Mouse (Mus musculus): ENCODE results near the gene Tamm41.

Tamm41 gene

DNA sequence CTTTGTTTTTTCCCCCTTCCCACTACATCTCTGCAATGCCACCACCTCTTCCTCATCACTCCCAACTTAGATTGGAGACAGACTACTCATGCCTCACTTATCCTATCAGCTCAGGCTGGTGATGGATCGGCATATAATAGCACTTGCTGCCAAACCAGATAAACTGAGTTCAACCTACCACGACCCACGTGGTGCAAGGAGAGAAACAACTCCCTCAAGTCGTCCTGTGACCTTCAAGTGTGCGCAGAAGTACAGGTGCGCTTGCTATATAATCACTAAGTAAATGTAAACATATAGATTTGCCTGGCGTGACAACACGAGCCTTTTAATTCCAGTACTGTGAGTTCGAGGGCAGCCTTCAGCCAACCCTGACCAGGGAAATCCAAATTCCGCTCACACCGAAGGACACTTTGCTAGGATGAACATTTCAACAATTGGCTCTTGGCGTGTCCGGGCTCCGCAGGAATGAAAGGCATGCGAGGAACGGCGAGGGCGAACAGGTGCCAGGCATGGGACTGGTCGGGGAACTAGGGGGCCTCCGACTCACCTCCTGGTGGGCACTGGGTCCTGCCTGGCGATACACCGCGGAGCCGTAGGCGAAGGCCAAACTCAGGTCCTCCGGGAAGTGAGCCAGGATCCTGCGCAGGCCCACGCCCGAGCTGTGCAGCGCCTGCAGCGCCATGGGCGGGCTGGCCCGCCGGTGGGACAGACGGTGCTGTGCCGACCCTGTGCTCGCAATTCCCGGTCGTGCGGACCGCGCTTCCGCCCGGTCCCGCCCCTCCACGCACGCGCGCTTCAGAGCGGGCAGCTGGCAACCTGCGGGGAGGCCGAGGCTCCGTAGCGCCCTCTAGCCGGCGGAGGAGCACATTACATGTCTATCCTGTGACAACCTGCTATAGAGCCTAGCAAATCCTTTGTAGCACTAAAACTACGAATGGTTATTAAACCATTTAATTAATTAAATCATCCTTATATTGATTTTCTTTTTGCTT lies at the start of gene Tamm41:
TSS of gene Tamm41 (minus strand) at position 774 of the 992 bp plus-strand sequence.
- DNase-seq (ENCODE audit: low read depth, low spot score), result peak; percentile 87

DNA sequence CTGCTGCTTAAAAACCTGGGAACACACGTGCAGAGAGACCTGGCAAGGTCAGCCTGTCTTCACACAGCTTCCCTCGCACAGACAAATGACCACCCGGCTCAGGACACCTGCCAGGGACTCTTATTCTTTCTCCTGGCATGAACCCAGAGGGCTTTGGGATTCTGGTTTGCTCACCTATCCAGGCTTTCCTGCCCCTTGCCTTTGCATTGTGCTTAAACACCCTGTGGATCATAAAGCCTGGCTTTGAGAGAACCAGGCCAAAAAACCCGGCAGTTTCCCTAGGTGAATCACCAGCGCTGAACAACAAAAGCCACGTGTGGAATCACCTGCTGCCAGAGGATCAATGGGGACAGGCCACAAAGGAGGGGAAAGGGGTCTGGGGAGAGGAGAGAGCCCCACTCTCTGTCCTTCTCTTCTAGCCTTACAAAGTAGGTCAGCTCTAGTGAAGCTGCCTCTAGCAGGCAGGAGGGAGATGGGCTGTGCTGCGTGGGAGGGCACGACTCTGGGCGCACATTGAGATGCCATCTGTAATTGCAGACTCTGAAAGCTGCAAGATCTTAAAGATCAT lies 47.7 kb upstream of the Tamm41 start:
- no peak for DNase-seq (ENCODE audit: low read depth, low spot score)

DNA sequence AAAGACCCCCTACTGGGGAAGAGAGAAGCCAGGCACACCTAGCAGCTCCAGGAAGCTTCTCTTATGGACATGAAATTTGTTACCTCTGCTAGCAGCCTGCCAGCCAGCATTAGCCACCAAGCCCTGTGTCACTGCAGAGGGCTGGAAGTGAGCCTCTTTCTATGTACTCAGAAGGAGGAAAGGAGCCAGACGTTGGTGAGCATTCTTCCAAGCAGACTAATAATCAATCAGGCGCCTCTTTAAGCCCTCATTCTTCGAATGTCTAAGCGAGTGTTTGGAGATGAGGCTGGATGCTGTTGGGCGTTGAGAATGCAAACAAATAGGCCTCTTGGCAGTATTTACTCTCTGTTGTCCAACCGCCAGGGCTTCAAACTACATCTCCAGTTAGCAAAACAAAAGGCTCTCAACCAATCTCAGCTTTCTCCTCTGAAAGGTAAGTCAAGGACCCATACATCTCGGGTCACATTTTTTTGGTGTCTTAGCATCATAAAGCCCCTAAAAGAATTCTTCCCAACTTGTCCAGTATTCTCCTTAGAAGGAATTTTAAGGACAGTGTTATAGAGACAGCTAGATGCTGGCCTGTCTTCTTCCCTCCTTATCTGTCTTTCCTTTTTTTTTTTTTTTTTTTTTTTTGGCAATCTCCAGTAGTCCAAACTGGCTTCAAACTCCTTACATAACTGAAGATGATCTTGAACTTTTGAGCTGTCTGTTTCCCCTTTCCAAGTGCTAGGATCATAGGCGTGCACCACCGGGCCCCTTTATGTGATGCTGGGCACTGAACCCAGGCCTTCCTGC lies 39.3 kb upstream of the Tamm41 start:
- DNase-seq (ENCODE audit: low read depth, low spot score), result no peak

DNA sequence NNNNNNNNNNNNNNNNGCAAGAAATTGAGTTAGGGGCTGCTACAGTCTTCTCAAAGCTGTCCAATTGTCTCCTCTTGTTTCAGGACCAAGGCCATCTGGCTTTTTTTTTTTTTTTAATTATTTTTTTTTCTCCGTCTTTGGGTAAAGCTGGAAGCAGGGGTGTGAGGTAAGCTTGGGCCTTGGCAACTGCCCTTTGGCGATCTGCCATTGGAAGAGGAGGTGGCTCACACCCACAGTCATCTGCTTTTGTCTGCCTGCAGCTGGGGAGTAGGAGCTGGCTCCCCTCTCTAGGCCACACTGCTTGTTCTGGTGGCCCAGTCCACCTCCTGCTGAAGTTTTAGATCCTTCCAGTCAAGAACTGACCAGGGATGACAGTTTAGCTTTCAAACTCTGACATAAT lies 34.3 kb upstream of the Tamm41 start:
- DNase-seq (ENCODE audit: low read depth, low spot score), result no peak

DNA sequence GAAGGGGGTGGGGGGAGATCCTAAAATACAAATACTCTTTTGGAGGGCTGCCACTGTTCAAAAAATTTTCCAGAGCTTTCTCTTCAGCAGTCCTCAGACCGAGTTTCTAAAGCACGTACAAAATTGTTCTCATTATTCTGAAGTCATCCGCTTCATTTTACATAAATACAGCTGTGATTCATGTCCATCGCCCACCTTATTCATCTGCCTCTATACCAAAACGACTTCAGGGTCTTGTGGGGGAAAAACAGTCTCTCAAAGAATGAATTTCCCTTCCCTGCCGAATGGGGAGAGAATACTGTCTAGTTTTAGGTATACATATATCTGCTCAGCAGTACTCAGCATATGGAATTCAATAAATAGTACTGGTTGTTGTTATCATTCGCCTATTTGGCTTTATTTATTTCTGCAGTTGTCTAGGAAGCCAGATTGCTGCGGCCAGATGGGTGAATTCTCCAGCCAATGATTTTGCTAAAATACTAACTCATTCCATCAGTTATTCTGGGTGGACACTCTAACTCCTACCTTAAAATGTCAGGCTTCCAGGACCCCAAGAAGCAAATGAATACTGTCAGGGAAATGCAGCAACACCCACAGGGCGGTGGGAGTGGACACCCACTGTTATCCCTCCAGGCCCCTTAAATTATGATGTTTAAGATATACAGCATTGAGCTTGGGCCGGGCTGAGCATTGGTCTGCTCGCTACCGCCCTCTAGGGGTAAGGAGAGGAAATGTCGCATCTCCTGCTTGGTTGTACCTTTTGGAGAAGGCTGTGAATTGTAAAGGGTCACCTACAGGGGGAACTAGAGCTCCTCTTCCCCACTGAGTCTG lies 27.9 kb upstream of the Tamm41 start:
- peak; percentile 62 for DNase-seq (ENCODE audit: low read depth, low spot score)

DNA sequence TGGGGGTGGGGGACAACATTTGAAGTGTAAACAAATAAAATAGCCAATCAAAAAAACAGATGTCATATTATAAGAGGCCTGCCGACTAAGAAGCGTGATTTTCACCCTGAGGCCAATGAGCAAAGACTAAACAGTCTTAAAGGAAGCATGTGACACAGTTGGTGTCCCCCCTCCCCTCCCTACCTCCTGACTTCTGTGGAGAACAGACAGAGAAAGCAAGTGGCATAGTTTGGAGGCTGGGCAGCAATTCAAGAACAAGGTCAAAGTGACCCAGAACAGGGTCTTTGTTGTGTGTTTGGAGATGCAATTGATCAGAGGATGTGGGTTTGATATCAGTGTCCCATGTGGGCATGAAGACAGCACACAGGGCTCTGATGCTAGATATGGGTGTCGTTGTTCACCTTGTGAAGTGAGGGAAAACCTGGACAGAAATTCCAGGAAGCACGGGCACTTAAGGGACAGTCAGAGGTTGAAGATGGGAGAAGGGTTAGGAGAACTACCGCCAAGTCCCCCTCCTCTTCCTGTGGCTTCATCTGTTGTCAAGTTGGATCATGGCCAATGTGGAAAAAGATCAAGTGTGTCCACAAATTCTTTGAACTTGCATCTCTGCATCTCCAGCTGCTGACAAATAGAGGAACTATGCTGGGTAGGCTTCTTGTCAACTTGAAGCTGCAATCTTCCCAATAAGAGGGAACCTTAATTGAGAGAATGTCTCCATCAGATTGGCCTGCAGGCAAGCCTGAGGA lies 25.1 kb upstream of the Tamm41 start:
- no peak for DNase-seq (ENCODE audit: low read depth, low spot score)

DNA sequence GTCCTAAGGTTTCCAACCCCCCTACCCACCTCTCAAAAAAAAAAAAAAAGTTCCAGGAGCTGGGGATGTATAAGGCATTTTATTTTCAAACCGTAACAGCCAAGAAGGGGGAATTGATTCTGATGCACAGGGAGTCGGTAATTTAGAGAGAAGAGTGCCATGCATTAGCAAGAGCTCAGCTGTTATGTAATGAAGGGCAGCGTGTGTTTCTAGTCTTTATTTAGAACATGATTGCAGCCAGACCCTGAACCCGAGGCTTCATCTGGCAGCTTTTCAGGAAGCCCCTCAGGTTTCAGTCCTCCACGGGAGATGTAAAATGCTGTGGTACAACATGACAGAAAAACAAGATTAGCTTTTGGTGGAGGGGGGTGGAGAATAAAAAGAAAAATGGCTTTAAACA lies 21.6 kb upstream of the Tamm41 start:
- DNase-seq (ENCODE audit: low read depth, low spot score), result no peak

DNA sequence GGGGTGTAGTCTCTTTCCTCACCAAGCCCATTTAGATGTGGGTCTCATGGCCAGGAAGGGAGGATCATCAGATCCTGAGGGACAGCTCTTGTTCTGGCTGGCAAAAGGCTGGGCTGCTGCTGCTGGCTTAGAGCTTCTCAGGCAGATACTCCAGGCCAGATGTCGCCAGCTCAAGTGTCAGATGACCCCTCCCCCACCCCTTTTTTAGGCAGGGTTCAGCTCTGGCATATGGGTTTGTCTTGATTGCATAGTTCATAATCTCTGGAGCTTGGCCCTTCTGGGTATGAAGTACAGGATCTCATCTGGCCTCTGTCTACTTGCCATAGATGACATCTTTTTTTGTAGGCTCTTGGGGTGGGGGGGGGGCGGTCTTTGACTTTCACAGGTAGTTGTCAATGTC lies 19.0 kb upstream of the Tamm41 start:
- DNase-seq (ENCODE audit: low read depth, low spot score), result no peak

DNA sequence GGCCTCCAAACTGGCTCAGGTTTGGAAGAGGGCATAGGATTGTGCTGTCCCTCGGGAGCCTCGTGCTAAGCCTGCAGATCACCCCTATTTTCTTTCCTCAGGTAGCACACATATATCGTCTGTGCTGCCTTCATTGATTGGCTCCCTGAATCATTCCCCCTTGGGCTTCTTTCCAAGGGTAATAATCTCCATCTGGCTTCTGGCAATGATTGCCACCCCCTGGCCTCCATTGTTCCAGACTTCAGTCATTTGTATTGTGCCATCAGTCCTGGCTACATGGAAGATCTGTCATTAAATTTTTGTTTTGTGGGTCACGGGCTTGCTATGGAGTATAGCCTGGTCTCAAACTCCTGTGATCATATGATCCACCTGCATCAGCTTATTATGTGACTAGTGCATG lies 17.8 kb upstream of the Tamm41 start:
- DNase-seq (ENCODE audit: low read depth, low spot score), result no peak

DNA sequence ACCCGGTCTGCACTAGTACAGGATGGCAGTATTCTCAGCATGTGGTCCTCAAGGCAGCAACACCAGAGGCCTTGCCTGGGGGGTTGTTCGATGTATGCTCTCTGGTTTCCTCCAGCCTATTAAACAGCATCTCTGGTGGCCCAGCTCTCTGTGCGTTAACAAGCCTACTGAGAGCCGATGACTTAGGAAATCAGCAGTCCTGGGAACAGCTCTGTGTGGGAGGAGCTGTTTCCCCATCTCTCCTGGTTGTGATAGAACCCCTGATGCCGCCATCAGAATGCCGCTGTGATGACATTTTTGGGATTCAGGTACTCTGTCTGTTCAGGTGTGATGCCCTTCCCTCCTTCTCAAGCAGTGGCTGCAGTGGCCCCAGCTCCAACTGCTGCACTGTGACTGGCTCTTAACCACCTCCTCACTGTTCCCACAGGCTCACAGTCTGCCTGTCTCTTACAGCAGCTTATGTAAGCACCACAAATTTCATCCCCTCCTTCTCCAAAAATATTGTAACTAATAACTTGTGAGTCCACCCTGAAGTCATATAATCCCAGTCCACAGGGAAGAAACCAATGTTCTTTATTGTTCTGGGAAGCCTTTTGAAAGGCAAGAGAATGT lies 14.0 kb upstream of the Tamm41 start:
- no peak for DNase-seq (ENCODE audit: low read depth, low spot score)

DNA sequence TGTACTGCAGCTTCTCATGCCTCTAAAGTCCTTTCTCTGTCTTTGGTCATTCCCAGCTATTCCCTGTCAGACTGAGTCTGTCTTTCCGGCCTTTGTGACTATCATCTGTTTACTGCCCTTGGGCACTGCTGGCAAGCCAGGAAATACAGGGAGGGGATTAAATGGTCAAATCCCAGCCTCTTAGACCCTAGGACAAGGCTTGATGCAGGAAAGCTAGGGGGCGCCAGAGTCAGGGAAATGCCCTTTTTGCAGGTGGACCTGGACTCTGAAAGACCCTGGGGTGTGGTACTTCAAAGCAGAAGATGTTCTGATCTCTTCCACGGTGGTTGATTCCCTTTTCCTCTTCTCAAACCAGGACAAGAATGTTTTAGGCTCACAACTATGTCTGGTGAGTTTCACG lies 11.3 kb upstream of the Tamm41 start:
- peak; percentile 19 for DNase-seq (ENCODE audit: low read depth, low spot score)

DNA sequence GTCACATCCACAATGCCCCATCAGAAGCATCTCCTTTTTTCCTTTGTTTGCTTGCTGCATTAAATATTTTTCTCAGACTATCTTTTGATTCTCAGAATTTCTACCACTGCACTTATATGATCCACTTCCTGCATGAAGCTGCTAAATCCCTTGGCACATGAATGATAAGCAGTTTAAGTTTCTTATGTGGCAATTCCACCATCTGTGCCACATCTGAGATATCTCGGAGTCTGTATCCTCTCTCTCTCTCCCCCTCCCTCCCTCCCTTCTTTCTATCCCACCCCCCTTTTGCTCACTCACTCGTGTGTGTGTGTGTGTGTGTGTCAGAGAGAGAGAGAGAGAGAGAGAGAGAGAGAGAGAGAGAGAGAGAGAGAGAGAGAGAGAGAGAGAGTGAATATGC lies 10.1 kb upstream of the Tamm41 start:
- no peak for DNase-seq (ENCODE audit: low read depth, low spot score)

DNA sequence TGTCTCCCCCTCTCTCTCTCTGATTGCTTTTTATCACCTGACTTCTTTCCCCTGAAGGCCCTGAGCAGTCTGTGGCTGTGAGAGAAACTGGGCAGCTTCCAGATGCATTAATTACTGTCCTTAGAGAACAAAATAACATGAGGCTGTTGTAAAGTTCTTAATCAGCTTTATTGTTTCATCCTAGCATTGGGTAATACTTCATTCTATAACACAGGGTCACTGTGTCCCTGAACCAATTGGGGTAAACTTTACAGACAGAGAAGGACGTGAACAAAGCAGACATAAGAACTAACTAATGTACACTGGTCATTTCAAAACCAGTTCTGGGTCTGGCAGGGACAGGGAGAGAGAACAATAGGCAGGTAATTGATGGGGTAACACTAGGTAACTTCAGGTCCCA lies 8.4 kb upstream of the Tamm41 start:
- no peak for DNase-seq (ENCODE audit: low read depth, low spot score)

DNA sequence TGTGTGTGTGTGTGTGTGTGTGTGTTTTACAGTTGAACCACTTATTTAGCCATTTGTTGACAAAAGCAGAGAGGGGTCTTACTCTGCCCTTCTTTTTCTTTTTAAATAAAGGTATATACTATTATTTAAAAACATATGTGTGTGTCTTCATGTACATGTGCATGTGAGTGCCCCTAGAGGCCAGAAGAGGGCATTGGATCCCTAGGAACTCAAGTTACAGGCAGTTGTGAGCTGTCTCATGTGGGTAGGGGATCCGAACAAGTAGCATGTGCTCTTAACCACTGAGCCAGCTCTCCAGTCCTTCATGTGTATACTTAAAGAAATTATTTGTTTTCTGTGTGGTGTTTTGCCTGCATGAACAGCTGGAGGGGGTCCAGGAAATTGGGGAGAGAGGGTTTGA lies 7.0 kb upstream of the Tamm41 start:
- DNase-seq (ENCODE audit: low read depth, low spot score), result peak; percentile 51

DNA sequence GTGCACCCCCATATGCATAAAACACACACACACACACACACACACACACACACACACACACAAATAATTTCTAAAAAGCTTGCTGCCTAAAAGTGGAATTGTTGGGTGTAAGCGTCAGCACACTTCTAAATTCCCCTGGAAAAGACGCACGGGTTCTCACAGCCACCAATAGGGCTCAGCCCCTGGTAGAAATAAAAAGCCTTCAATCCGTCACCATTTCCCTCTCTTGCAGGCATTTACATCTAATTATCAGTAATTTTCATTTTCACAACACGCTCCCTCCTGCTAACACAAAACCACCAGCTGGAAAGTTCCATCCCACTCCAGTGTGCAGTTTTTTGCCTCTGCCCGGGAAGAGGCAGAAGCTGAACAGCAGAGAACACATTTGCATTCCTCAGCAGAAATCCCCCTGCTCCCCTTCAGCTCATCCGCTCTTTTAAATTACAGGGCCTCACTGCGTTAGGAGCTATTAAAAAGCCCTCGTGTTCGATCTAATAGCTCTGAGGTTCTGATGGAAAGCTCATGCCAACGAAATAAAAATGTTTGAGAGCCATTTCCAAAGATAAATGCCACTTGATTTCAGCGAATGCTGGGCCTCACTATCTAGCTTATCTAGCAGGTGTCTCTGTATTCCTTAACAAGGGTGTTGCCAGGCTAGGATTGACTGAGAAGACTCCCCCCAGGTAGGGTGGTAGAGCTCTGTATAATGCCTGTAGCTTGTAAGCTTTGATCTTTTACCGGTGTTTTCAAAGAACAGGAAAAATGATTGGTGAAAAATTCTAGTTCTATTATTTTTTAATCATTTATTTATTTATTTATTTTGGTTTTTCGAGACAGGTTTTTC lies 6.2 kb upstream of the Tamm41 start:
- no peak for DNase-seq (ENCODE audit: low read depth, low spot score)

DNA sequence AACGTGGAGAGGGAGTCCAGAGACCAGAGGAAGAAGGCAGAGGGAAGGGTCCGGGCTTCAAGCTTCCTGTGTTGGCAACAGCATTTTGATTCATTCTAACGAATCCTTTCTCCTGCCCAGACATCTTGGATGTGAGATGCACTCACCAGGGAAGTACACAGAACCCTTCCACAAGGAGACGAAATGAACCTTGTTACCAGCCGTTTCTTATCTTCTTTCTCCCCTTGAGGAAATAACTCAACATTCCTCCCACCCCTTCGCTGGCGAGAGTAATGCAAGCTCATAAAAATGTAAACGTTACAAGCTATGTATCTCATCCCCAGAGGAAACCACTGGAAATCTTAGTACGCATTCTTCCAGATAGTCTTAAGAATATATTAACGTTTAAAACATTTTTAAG lies 4.9 kb upstream of the Tamm41 start:
- DNase-seq (ENCODE audit: low read depth, low spot score), result no peak

DNA sequence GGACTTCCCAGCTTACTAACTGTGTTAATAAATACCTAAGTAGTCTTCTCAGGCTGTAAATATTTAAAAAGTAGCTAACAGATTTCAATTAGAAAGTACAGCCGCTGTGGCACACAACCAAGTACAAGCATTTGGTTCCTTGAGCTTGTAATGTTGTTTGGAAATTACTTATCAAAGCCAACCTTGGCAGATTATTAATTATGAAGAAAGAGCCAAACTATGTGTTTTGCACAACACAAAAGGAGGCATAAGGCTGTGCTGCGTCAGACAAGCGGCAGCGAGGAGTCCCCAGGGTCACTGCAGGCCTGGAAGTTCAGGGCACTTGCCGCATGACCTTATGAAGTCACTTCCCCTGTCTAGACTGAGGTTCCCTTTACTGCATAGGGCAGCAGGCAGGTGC lies 4.2 kb downstream of the Tamm41 start:
- DNase-seq (ENCODE audit: low read depth, low spot score), result no peak

DNA sequence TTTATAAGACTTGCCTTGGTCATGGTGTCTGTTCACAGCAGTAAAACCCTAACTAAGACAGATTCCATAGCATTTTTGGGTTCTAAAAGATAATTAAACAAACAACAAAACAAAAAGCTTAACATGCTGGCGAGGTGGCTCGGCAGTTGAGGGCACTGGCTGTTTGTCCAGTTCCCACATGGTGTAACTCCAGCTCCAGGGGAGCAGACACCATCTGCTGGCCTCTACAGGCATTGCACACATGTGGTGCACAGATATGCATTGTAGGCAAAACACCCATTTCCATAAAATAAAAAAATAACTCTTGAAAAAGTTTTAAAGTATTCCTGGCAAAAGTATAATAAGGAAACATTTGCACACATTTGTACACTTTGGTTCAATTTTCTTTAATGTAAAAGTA lies 7.6 kb downstream of the Tamm41 start:
- peak; percentile 45 for DNase-seq (ENCODE audit: low read depth, low spot score)

DNA sequence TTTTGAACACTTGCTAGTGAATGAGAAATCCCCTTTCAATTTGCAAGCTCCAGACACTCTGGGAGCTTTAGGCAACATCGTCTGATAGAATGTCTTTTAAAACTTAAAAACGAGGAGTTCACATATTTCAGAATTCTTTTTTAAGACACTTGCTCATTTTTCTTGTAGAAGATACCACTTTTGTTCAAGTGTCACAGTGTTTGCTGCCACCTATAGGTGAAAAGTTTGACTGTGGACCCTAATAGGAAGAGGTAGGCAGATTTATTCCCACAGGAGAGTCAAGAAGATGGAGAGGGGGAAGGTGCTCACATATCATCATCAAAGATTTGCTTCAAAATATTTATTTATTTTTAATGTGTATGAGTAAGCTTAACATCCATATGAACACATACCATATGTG lies 8.4 kb downstream of the Tamm41 start:
- peak; percentile 80 for DNase-seq (ENCODE audit: low read depth, low spot score)

Data from 3T3-L1 (cell line).